Mouse (Mus musculus) ES-E14 (cell line): ENCODE data around the gene Ust.

Experiments used
- CHD2 ChIP-seq: IDR thresholded peaks from 2 replicates; pipeline ENCODE4 v1.6.1; 2014; ENCODE audit warnings: mild to moderate bottlenecking, low read depth, low read length, inconsistent platforms
- HCFC1 ChIP-seq: IDR thresholded peaks from 2 replicates; pipeline ENCODE4 v1.6.1; 2012; ENCODE audit warnings: low read length, inconsistent platforms, borderline replicate concordance; ENCODE audit not compliant: insufficient read depth
- MAFK ChIP-seq: IDR thresholded peaks from 2 replicates; pipeline ENCODE4 v1.6.1; 2014; ENCODE audit warnings: mild to moderate bottlenecking, low read depth, low read length, inconsistent platforms; ENCODE audit not compliant: insufficient read depth
- ZC3H11A ChIP-seq: IDR thresholded peaks from 2 replicates; pipeline ENCODE4 v1.6.1; 2012; ENCODE audit warnings: low read depth, mild to moderate bottlenecking, inconsistent platforms, low read length, borderline replicate concordance
- ZNF384 ChIP-seq: IDR thresholded peaks from 2 replicates; pipeline ENCODE4 v1.6.1; 2012; ENCODE audit warnings: low read depth, low read length, inconsistent platforms

DNA sequence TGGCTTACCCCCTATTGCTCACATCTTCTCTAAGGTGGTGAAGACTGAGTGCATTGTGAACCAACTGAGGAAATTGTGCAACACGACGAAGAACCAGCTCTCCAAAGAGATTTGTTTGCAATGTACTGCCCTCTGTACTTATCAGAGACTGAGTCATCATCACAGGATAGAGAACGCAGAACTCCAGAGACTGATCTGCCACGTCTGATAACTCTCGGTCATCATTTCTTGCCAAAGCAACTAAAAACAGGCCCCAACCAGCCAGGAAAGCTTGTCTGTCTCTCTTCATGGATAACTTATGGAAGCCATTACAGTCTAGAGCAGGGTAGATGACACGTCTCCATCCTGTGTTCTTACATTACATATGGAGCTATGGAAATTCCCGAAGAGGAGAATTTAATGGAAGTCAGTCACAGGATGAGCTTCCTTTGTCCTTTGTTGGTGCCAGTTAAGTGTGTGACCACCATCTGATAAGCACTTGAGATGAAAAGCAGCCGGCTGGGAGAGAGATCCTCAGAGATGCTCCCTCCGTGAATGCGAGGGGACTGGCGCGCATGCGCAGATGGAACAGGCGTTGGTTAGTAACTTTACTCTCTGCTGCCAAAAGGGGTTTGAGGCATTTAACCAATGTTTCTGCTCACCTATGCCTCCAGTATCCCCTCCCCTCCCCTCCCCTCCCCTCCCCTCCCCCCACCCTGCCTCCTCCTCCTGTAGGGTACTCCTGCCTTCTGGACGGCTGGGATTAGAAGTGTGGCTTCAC, 160.2 kb downstream of the Ust start:
- TF ChIP-seq MAFK (no peak), ZC3H11A (no peak), ZNF384 (no peak), CHD2 (no peak), HCFC1 (no peak)
